Mouse (Mus musculus) forebrain, embryonic 12.5 days (tissue): Measurements from ENCODE around the gene Nup50. TPM values are rescaled to one million over a fixed set of nuclear protein-coding genes. Genes with fewer than 3 reads are reported as not detected.
A peak's percentile ranks its signal among the peaks of the same experiment; 100 is the strongest.

Experiments
- ATAC-seq: fragments of 200-750 bp; cut with Nextera tagmentation; 2 replicates; pipeline ENCODE4 v1.8.0; 2017; ENCODE audit warnings: moderate TSS enrichment; ENCODE audit not compliant: low FRiP score
- H3K27ac ChIP-seq: fragments of 300-500 bp; sonication (generic); 2 replicates; pipeline ENCODE4 v1.5.1; 2016; ENCODE audit warnings: mild to moderate bottlenecking
- H3K27me3 ChIP-seq: fragments of 300-500 bp; sonication (generic); 2 replicates; pipeline ENCODE4 v1.6.1; 2016; ENCODE audit warnings: mild to moderate bottlenecking
- H3K36me3 ChIP-seq: fragments of 300-500 bp; sonication (generic); replicated peaks from 2 replicates; pipeline ENCODE4 v1.6.1; 2016; ENCODE audit warnings: mild to moderate bottlenecking
- H3K4me1 ChIP-seq: fragments of 300-500 bp; sonication (generic); 2 replicates; pipeline ENCODE4 v1.6.1; 2016
- H3K4me2 ChIP-seq: fragments of 300-500 bp; sonication (generic); 2 replicates; pipeline ENCODE4 v1.6.1; 2016; ENCODE audit warnings: mild to moderate bottlenecking, moderate library complexity
- H3K4me3 ChIP-seq: fragments of 300-500 bp; sonication (generic); replicated peaks from 2 replicates; pipeline ENCODE4 v1.5.1; 2016; ENCODE audit warnings: mild to moderate bottlenecking
- H3K9ac ChIP-seq: fragments of 300-500 bp; sonication (generic); 2 replicates; pipeline ENCODE4 v1.6.1; 2016; ENCODE audit warnings: mild to moderate bottlenecking
- H3K9me3 ChIP-seq: fragments of 300-500 bp; sonication (generic); 2 replicates; pipeline ENCODE4 v1.6.1; 2016
- WGBS: fragments of 180-500 bp; shearing (Covaris S2); methylation state at CpG from one replicate; pipeline ENCODE4 v1.1.7; 2016; 5-methylcytosine and 5-hydroxymethylcytosine counted together
- polyA plus RNA-seq: library from polyadenylated mRNA; unstranded; fragments of >200 nt; fragmentation: Nextera tagmentation; extraction: Ambion mirVana; gene quantifications from 2 replicates; pipeline ENCODE4 v1.2.1, GENCODE M21; 2016

Gene Nup50
- polyA plus RNA-seq, 1 experiment from 2014 or later: 64.0 TPM

GRCm38 (mm10) chr15:84923508-84924181 lies 434 bp downstream of the Nup50 start:
- H3K27ac ChIP-seq: peak overlapping the region; percentile 94
- peaks cover 14% of the 10 kb centered on the region for H3K36me3 ChIP-seq
- peak; percentile 74 for ATAC-seq
- peak overlapping the region; percentile 64 for H3K4me2 ChIP-seq
- H3K9me3 ChIP-seq: no peaks in the 10 kb centered on the region
- H3K4me1 ChIP-seq: peaks cover 28% of the 10 kb centered on the region
- peak overlapping the region; percentile 98 for H3K9ac ChIP-seq
- under 1% methylated on average over 67 of the region's 68 CpGs for WGBS
- peak overlapping the region; percentile 91 for H3K4me3 ChIP-seq
- no peaks in the 10 kb centered on the region for H3K27me3 ChIP-seq

GRCm38 (mm10) chr15:84924781-84925315 lies 1.6 kb downstream of the Nup50 start:
- Histone ChIP-seq H3K36me3 (peaks cover 26% of the 10 kb centered on the region), H3K4me2 (peak overlapping the region; percentile 64), H3K9me3 (no peaks in the 10 kb centered on the region), H3K4me1 (peaks cover 28% of the 10 kb centered on the region), H3K27me3 (no peaks in the 10 kb centered on the region), H3K4me3 (peak overlapping the region; percentile 91), H3K9ac (peak overlapping the region; percentile 98), H3K27ac (no peak overlapping the region)
- 20% methylated on average over 9 of the region's 9 CpGs for WGBS
- ATAC-seq: no peak

- no peaks in the 10 kb centered on the region for H3K27me3 ChIP-seq
- H3K27ac ChIP-seq: no peak overlapping the region
- ATAC-seq: no peak
- peak overlapping the region; percentile 38; the same call in 1 of the 2 replicates for H3K9ac ChIP-seq
- no peaks in the 10 kb centered on the region for H3K9me3 ChIP-seq
- WGBS: 56% methylated on average over 1 of the region's 1 CpGs
- peaks cover 28% of the 10 kb centered on the region for H3K4me1 ChIP-seq
- H3K4me2 ChIP-seq: peak overlapping the region; percentile 64
- peaks cover 33% of the 10 kb centered on the region for H3K36me3 ChIP-seq
- H3K4me3 ChIP-seq: peak overlapping the region; percentile 91; the same call in 1 of the 2 replicates
Measured at GRCm38 (mm10) chr15:84925495-84926018, 2.3 kb downstream of the Nup50 start.

- Histone ChIP-seq H3K9ac (no peak overlapping the region), H3K27me3 (no peaks in the 10 kb centered on the region), H3K9me3 (no peaks in the 10 kb centered on the region), H3K4me3 (no peak overlapping the region), H3K4me1 (no peaks in the 10 kb centered on the region), H3K27ac (no peak overlapping the region), H3K4me2 (no peak overlapping the region), H3K36me3 (peaks cover 98% of the 10 kb centered on the region)
- WGBS: 89% methylated on average over 5 of the region's 5 CpGs
- ATAC-seq: no peak
Measured at GRCm38 (mm10) chr15:84932351-84932750, 9.1 kb downstream of the Nup50 start.

GRCm38 (mm10) chr15:84934901-84935300 lies 11.7 kb downstream of the Nup50 start:
- H3K4me1 ChIP-seq: no peaks in the 10 kb centered on the region
- H3K4me2 ChIP-seq: no peak overlapping the region
- no peak overlapping the region for H3K4me3 ChIP-seq
- H3K9me3 ChIP-seq: no peaks in the 10 kb centered on the region
- no peak for ATAC-seq
- 83% methylated on average over 16 of the region's 16 CpGs for WGBS
- peaks cover 98% of the 10 kb centered on the region for H3K36me3 ChIP-seq
- H3K9ac ChIP-seq: no peak overlapping the region
- no peaks in the 10 kb centered on the region for H3K27me3 ChIP-seq
- no peak overlapping the region for H3K27ac ChIP-seq

- ATAC-seq: no peak
- H3K4me1 ChIP-seq: no peaks in the 10 kb centered on the region
- WGBS: 86% methylated on average over 12 of the region's 12 CpGs
- H3K27me3 ChIP-seq: no peaks in the 10 kb centered on the region
- no peak overlapping the region for H3K9ac ChIP-seq
- no peaks in the 10 kb centered on the region for H3K9me3 ChIP-seq
- no peak overlapping the region for H3K4me2 ChIP-seq
- H3K27ac ChIP-seq: no peak overlapping the region
- H3K36me3 ChIP-seq: peaks cover 72% of the 10 kb centered on the region
- no peak overlapping the region for H3K4me3 ChIP-seq
Measured at GRCm38 (mm10) chr15:84940102-84940501, 16.9 kb downstream of the Nup50 start.

GRCm38 (mm10) chr15:84942647-84943285 lies 19.6 kb downstream of the Nup50 start:
- WGBS: 75% methylated on average over 11 of the region's 11 CpGs
- no peak overlapping the region for H3K4me3 ChIP-seq
- ATAC-seq: no peak
- H3K27me3 ChIP-seq: no peaks in the 10 kb centered on the region
- H3K36me3 ChIP-seq: peaks cover 45% of the 10 kb centered on the region
- no peaks in the 10 kb centered on the region for H3K4me1 ChIP-seq
- H3K4me2 ChIP-seq: no peak overlapping the region
- H3K9me3 ChIP-seq: no peaks in the 10 kb centered on the region
- no peak overlapping the region for H3K27ac ChIP-seq
- H3K9ac ChIP-seq: no peak overlapping the region

- Histone ChIP-seq H3K9me3 (no peaks in the 10 kb centered on the region), H3K9ac (no peak overlapping the region), H3K27me3 (no peaks in the 10 kb centered on the region), H3K4me1 (no peaks in the 10 kb centered on the region), H3K4me2 (no peak overlapping the region), H3K4me3 (no peak overlapping the region), H3K36me3 (peaks cover 45% of the 10 kb centered on the region), H3K27ac (0 out of 2 replicates have a peak overlapping the region, but pooled peaks have one; percentile 42)
- ATAC-seq: no peak
- WGBS: 87% methylated on average over 5 of the region's 5 CpGs
Measured at GRCm38 (mm10) chr15:84944319-84944718, 21.1 kb downstream of the Nup50 start.

- Histone ChIP-seq H3K9ac (no peak overlapping the region), H3K4me3 (no peak overlapping the region), H3K36me3 (peaks cover 59% of the 10 kb centered on the region), H3K27ac (no peak overlapping the region), H3K4me1 (no peaks in the 10 kb centered on the region), H3K9me3 (no peaks in the 10 kb centered on the region), H3K4me2 (no peak overlapping the region), H3K27me3 (no peaks in the 10 kb centered on the region)
- 92% methylated on average over 14 of the region's 14 CpGs for WGBS
- ATAC-seq: no peak
Measured at GRCm38 (mm10) chr15:84948990-84949389, 25.8 kb downstream of the Nup50 start.

- H3K4me1 ChIP-seq: no peaks in the 10 kb centered on the region
- H3K27ac ChIP-seq: no peak overlapping the region
- H3K9me3 ChIP-seq: no peaks in the 10 kb centered on the region
- no peak for ATAC-seq
- 89% methylated on average over 4 of the region's 4 CpGs for WGBS
- H3K4me3 ChIP-seq: no peak overlapping the region
- no peaks in the 10 kb centered on the region for H3K27me3 ChIP-seq
- H3K9ac ChIP-seq: no peak overlapping the region
- H3K36me3 ChIP-seq: peaks cover 65% of the 10 kb centered on the region
- H3K4me2 ChIP-seq: no peak overlapping the region
Measured at GRCm38 (mm10) chr15:84950053-84950452, 26.8 kb downstream of the Nup50 start.

GRCm38 (mm10) chr15:84953259-84953658 lies 30.0 kb downstream of the Nup50 start:
- H3K36me3 ChIP-seq: peaks cover 71% of the 10 kb centered on the region
- H3K4me2 ChIP-seq: no peak overlapping the region
- no peak overlapping the region for H3K9ac ChIP-seq
- H3K4me3 ChIP-seq: no peak overlapping the region
- no peaks in the 10 kb centered on the region for H3K9me3 ChIP-seq
- no peaks in the 10 kb centered on the region for H3K27me3 ChIP-seq
- ATAC-seq: no peak
- WGBS: 95% methylated on average over 11 of the region's 11 CpGs
- no peak overlapping the region for H3K27ac ChIP-seq
- H3K4me1 ChIP-seq: peaks cover 7% of the 10 kb centered on the region

GRCm38 (mm10) chr15:84957851-84958250 lies 34.6 kb downstream of the Nup50 start:
- Histone ChIP-seq H3K9me3 (no peaks in the 10 kb centered on the region), H3K27me3 (no peaks in the 10 kb centered on the region), H3K9ac (no peak overlapping the region), H3K4me2 (no peak overlapping the region; the same call in 1 of the 2 replicates), H3K36me3 (peaks cover 33% of the 10 kb centered on the region), H3K4me1 (peaks cover 29% of the 10 kb centered on the region), H3K4me3 (no peak overlapping the region), H3K27ac (no peak overlapping the region)
- ATAC-seq: peak; percentile 73
- WGBS: 28% methylated on average over 3 of the region's 3 CpGs
